Mouse (Mus musculus) brown adipose tissue, adult 24 weeks (tissue): ENCODE measurements around the gene Tet2. TPM values are rescaled to one million over a fixed set of nuclear protein-coding genes. Genes with fewer than 3 reads are reported as not detected.
"Not testable (repeated sequence)": the region's sequence is repeated elsewhere in the genome, so short reads cannot be mapped to it uniquely, and the experiment has no call there.

ENCODE experiments used
- H3K27ac ChIP-seq: fragments of 200-500 bp; replicated peaks from 2 replicates; pipeline ENCODE4 v1.5.1; 2012; ENCODE audit warnings: low read depth, mild to moderate bottlenecking, low read length
- H3K4me1 ChIP-seq: fragments of 200-500 bp; 2 replicates; pipeline ENCODE4 v1.6.1; 2012; ENCODE audit warnings: low read length, mixed read lengths; ENCODE audit not compliant: control insufficient read depth, insufficient read depth, insufficient read length
- H3K4me3 ChIP-seq: fragments of 200-500 bp; 2 replicates; pipeline ENCODE4 v1.5.1; 2012; ENCODE audit warnings: low read depth, mild to moderate bottlenecking, low read length, moderate library complexity; ENCODE audit not compliant: insufficient read depth
- polyA plus RNA-seq: library from polyadenylated mRNA; stranded (reverse); fragments of >200 nt; gene quantifications from 2 replicates; pipeline ENCODE4 v1.2.4, GENCODE M21; 2012; ENCODE audit not compliant: missing spikeins, insufficient read depth, insufficient read length

The Tet2 gene
- 8.6 and 8.7 TPM in 2 replicates for polyA plus RNA-seq

DNA sequence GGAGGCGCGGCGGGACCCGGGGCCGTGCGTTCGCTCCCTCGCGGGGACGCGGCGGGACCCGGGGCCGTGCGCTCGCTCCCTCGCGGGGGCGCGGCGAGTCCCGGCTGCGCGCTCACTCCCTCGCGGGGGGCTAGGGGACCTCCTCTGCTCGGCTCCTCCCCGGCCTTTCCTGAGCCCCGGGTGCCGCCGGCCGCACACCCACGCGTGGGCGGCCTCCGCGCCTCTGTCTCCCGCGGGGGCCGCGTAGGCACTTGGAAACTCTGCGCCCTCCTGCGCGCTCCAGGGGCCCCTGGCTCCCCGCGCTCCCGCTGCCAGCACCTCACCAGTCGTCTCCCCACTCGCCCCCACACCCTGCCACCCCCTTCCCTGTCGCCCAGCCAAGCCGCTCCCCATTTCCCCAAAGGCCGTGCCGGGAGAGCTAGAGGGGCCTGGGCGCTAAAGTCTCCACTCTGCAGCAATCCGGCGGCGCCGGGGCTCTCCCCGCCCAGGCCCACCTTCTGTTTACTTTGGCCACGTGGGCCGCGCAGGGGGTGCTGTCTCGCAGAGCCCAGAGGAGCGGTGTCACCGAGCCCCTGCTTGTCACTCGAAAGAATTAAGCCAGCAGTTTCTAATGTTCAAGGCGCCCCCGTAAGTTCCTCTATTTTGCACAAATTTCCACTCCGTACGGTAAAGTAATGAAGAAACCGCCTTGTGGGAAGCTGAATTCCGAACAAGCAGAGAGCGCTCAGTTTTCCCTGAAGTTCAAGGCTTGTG, at the start of gene Tet2:
TSS of gene Tet2 (minus strand) at position 589 of the 753 bp plus-strand sequence.
- Histone ChIP-seq H3K4me1 (peaks cover 2% of the 10 kb centered on the region), H3K4me3 (peak within 1 kb of the TSS; percentile 90), H3K27ac (peak within 1 kb of the TSS; percentile 89)

- not testable (repeated sequence) for H3K27ac ChIP-seq, H3K4me3 ChIP-seq, H3K4me1 ChIP-seq
These were observed 48.1 kb upstream of the Tet2 start for GRCm38 (mm10) chr3:133592995-133593394.

- Histone ChIP-seq H3K4me3 (no peak overlapping the region), H3K4me1 (0 out of 2 replicates have a peak, but pooled peaks cover under 1% of the 10 kb centered on the region), H3K27ac (no peak overlapping the region)
These were observed 45.7 kb upstream of the Tet2 start for GRCm38 (mm10) chr3:133590506-133591152.

DNA sequence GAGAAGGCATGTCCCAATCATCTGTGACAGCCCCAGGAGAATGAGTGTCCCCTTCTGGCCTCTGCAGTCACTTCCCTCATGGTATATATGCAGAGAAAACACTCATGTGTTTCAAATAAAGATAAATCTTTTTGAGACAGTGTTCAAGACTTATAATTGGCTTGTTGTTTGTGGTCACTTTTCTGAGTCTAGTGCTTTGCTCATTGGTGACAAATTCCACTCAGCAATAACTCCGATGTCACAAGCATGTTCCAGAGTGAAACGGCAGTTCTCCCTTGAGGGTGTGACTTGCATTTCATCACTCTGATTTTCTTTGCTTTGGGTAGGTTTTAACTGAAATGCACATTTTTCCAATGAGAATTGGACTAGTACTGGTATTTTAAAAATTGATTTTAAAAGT, 40.1 kb upstream of the Tet2 start:
- Histone ChIP-seq H3K4me3 (no peak overlapping the region), H3K4me1 (0 out of 2 replicates have a peak, but pooled peaks cover 2% of the 10 kb centered on the region), H3K27ac (peak overlapping the region; percentile 41; the same call in 1 of the 2 replicates)

- no peak overlapping the region for H3K27ac ChIP-seq
- H3K4me1 ChIP-seq: 0 out of 2 replicates have a peak, but pooled peaks cover 2% of the 10 kb centered on the region
- no peak overlapping the region for H3K4me3 ChIP-seq
These were observed 38.6 kb upstream of the Tet2 start for GRCm38 (mm10) chr3:133583411-133584025.

- 0 out of 2 replicates have a peak, but pooled peaks cover 2% of the 10 kb centered on the region for H3K4me1 ChIP-seq
- H3K4me3 ChIP-seq: no peak overlapping the region
- peak overlapping the region; percentile 20; the same call in 1 of the 2 replicates for H3K27ac ChIP-seq
These were observed 38.0 kb upstream of the Tet2 start for GRCm38 (mm10) chr3:133582969-133583368.

DNA sequence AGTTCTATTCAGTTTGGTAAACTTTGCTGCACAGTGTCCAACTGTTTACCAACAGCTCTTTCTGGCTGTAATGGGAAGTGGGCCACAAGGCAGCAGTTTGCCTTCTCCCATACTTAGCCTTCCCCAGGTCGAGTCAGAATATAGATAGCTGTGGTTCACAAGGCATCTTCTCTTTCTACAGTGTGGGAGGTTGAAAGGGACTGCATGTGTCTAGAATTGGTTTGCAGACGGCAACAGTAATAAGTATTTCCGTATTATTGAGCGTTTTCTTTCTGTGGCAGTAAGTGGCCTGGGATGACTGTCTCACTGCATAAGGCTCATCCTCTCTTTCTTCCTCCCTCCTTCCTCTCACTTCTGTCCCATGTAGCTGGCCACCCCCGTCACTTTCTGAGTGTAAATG, 37.2 kb upstream of the Tet2 start:
- Histone ChIP-seq H3K4me1 (0 out of 2 replicates have a peak, but pooled peaks cover 2% of the 10 kb centered on the region), H3K27ac (no peak overlapping the region), H3K4me3 (no peak overlapping the region)

DNA sequence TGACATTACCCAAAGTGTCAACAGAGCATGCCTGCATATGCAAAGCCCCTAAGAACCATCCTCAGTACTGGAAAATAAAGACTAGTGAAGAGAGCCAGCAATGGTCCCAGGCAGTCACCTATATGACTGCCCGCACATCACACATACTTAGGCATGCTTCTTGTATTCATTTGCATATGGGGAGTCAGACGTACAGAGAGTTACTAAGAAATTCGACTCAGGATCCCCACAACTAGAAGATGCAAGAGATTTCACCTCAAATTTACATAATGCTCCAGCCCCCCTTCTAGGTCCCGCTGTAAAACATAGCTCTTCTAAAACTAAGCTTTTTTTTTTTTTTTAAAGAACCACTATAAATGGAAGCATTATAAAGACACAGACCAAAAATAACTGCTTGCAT, 36.6 kb upstream of the Tet2 start:
- H3K4me3 ChIP-seq: no peak overlapping the region
- H3K4me1 ChIP-seq: 0 out of 2 replicates have a peak, but pooled peaks cover 2% of the 10 kb centered on the region
- no peak overlapping the region for H3K27ac ChIP-seq

DNA sequence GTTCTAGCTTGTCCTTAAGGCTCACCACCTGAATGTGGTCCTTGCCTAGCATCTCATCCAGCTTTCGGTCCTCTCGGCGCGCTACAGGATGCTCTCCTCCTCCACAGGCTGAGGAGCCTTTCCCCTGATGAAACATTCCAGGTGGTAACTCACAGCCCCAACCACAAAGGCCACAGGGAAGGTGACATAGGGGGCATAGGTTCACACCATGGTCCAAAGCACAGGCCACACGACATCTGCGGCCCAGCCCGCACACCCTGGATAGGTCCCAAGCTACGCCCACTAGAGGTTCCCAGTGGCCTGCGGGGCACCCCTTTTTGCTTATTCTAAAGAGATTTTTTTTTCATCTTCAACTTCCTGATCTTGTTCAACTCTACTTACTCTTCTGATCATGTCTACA, 34.7 kb upstream of the Tet2 start:
- Histone ChIP-seq H3K4me3 (no peak overlapping the region), H3K27ac (no peak overlapping the region), H3K4me1 (no peaks in the 10 kb centered on the region)

GRCm38 (mm10) chr3:133579140-133579539, 34.2 kb upstream of the Tet2 start:
- H3K4me1 ChIP-seq: no peaks in the 10 kb centered on the region
- no peak overlapping the region for H3K27ac ChIP-seq
- no peak overlapping the region for H3K4me3 ChIP-seq

DNA sequence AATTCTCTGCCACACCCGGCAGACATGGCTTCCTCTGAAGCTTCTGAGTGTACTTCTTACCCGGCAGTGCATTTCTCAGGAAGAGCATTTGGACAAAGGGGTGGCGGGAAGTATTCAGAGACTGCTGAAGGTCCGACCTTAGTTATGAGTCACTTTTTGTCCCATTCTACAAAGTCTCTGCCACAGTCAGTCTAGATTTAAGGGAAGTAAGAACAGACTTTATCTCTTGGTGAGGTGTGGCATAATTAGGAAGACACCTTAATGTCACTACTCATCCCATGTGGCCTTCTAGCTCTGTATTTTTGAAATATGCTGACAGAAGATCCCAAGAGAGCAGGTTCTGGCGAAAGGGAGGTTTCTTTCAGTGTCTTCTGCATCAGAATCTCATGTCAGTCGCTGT, 30.0 kb upstream of the Tet2 start:
- H3K4me3 ChIP-seq: no peak overlapping the region

DNA sequence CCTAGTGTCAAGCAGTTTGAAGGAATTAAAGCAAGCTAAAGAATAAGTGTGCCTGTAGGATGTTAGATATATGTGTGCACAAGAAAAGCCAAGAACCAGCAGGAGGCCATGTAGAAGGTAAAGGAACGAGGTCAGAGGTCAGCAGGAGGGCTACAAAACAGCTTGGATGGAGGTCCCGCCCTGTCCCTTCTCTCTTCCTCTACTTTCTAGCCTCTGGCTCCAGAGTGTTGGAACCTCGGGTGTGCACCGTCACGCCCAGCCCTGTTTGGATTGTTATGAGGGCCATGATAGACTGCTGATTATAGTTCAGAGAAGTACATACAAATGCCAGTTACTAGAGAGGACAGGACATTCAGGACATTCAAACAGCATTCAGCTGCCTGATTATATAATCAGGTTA, 27.0 kb upstream of the Tet2 start:
- Histone ChIP-seq H3K4me3 (no peak overlapping the region), H3K27ac (no peak overlapping the region), H3K4me1 (no peaks in the 10 kb centered on the region)

More for the DNA sequence above, 30.0 kb upstream of the Tet2 start:
- Histone ChIP-seq H3K4me1 (no peaks in the 10 kb centered on the region), H3K27ac (no peak overlapping the region)

GRCm38 (mm10) chr3:133563503-133564205, 18.7 kb upstream of the Tet2 start:
- H3K4me1 ChIP-seq: no peaks in the 10 kb centered on the region
- H3K4me3 ChIP-seq: no peak overlapping the region
- H3K27ac ChIP-seq: no peak overlapping the region

- no peak overlapping the region for H3K4me3 ChIP-seq
These were observed 14.6 kb upstream of the Tet2 start for GRCm38 (mm10) chr3:133559413-133560114.

More at GRCm38 (mm10) chr3:133559413-133560114, 14.6 kb upstream of the Tet2 start:
- Histone ChIP-seq H3K27ac (no peak overlapping the region), H3K4me1 (no peaks in the 10 kb centered on the region)
